Mouse (Mus musculus) E14TG2a.4 (cell line): ENCODE measurements around the gene Dmd.

Experiments used
- CTCF ChIP-seq: conservative IDR thresholded peaks from 2 replicates; pipeline ENCODE4 v1.5.1; 2014; ENCODE audit warnings: low read length
- POU5F1 ChIP-seq: IDR thresholded peaks from 2 replicates; pipeline ENCODE4 v1.6.1; 2014; ENCODE audit warnings: low read length, borderline replicate concordance

GRCm38 (mm10) chrX:85049593-85049992 lies 2100.9 kb downstream of the Dmd start:
- TF ChIP-seq CTCF (no peak), POU5F1 (no peak)
